ENCODE assay signal across 8 mouse cellular contexts in genomic region chr2:31140772-31141073, GRCm38 (mm10). TPM values are rescaled to one million over a fixed set of nuclear protein-coding genes. Genes with fewer than 3 reads are reported as not detected.
DNase-seq lines count a peak whose midpoint lies in the region; ATAC-seq and TF ChIP-seq lines count a peak whose summit lies in the region.

No protein-coding gene starts in this region.

- H3K9me3 ChIP-seq in erythroblast, embryonic 14.5 days (ENCODE audit: control insufficient read depth, low read length): no peaks in the 10 kb centered on the region
- H3K9me3 ChIP-seq in liver, embryonic 12.5 days (replicated peaks): no peaks in the 10 kb centered on the region
- H3K9me3 ChIP-seq in stomach, postnatal 0 days (ENCODE audit: control insufficient read depth, low read length): no peaks in the 10 kb centered on the region

- DNase-seq in thymus, postnatal 4 days: peak; percentile 45
- DNase-seq in thymus, postnatal 10 days (ENCODE audit: low spot score in 2 of 2): no peak
- no peak for DNase-seq in stomach, postnatal 0 days (ENCODE audit: low spot score)
- DNase-seq in cerebellum, postnatal 36 days: no peak
- no peak for DNase-seq in thymus, adult 18-20 months

- no peak for ATAC-seq in erythroblast, adult 5-6 weeks (replicated peaks; ENCODE audit: low FRiP score, poor library complexity, severe bottlenecking)
- ATAC-seq in liver, embryonic 12.5 days: no peak
- ATAC-seq in stomach, postnatal 0 days (ENCODE audit: low FRiP score, low TSS enrichment): no peak; the same call in 1 of the 2 replicates

- peaks cover 28% of the 10 kb centered on the region for H3K4me1 ChIP-seq in erythroblast, embryonic 14.5 days (ENCODE audit: control insufficient read depth)
- H3K4me1 ChIP-seq in liver, embryonic 12.5 days: peaks cover 80% of the 10 kb centered on the region
- H3K4me1 ChIP-seq in stomach, postnatal 0 days (replicated peaks; ENCODE audit: control insufficient read depth, insufficient read depth): no peaks in the 10 kb centered on the region

- peak overlapping the region; percentile 72 for H3K4me3 ChIP-seq in erythroblast, embryonic 14.5 days (replicated peaks)
- H3K4me3 ChIP-seq in liver, embryonic 12.5 days: peak overlapping the region; percentile 81
- H3K4me3 ChIP-seq in stomach, postnatal 0 days (ENCODE audit: low read depth, low read length): peak overlapping the region; percentile 98

- no peak overlapping the region for H3K27ac ChIP-seq in liver, embryonic 12.5 days
- peak overlapping the region; percentile 88 for H3K27ac ChIP-seq in stomach, postnatal 0 days (replicated peaks)

- H3K4me2 ChIP-seq in liver, embryonic 12.5 days: peak overlapping the region; percentile 99
- peak overlapping the region; percentile 82 for H3K4me2 ChIP-seq in stomach, postnatal 0 days (replicated peaks; ENCODE audit: low read depth)

- no peak for TF ChIP-seq EP300 in stomach, postnatal 0 days (optimal IDR thresholded peaks at IDR 0.05)

- TF ChIP-seq CTCF in stomach, postnatal 0 days (IDR thresholded peaks at IDR 0.05; ENCODE audit: low read depth): no peak

- H3K9ac ChIP-seq in liver, embryonic 12.5 days: peak overlapping the region; percentile 84
- H3K9ac ChIP-seq in stomach, postnatal 0 days (ENCODE audit: low read length): peak overlapping the region; percentile 96

- WGBS in liver, embryonic 12.5 days (ENCODE audit: insufficient replicate concordance): 6% methylated on average over 10 of the region's 10 CpGs
- 7% methylated on average over 10 of the region's 10 CpGs for WGBS in stomach, postnatal 0 days

- peaks cover 39% of the 10 kb centered on the region for H3K27me3 ChIP-seq in erythroblast, embryonic 14.5 days (ENCODE audit: control insufficient read depth)
- 0 out of 2 replicates have a peak, but pooled peaks cover 4% of the 10 kb centered on the region for H3K27me3 ChIP-seq in liver, embryonic 12.5 days (replicated peaks)
- no peaks in the 10 kb centered on the region for H3K27me3 ChIP-seq in stomach, postnatal 0 days (ENCODE audit: control insufficient read depth, insufficient read depth, low read length)

- H3K36me3 ChIP-seq in erythroblast, embryonic 14.5 days (ENCODE audit: control insufficient read depth): no peaks in the 10 kb centered on the region
- no peaks in the 10 kb centered on the region for H3K36me3 ChIP-seq in liver, embryonic 12.5 days
- H3K36me3 ChIP-seq in stomach, postnatal 0 days (ENCODE audit: control insufficient read depth, insufficient read depth, low read length): no peaks in the 10 kb centered on the region

RNA-seq across cellular contexts. Expression of gene Fnbp1, which starts 1.1 kb away (rescaled TPM):
- polyA plus RNA-seq in erythroblast, embryonic 14.5 days (2012): 0.10 and 0.15 TPM in 2 replicates
- total RNA-seq in erythroblast, adult 5-6 weeks (2015; ENCODE audit: low replicate concordance): 15.5 and 20.4 TPM in 2 replicates
- total RNA-seq in erythroblast, adult 5-6 weeks (2017; ENCODE audit: low replicate concordance): 2.9 and 6.1 TPM in 2 replicates
- polyA plus RNA-seq in liver, embryonic 12.5 days (2016; fragmentation: Nextera tagmentation; extraction: Ambion mirVana): 11.1 and 11.4 TPM in 2 replicates
- 15.7 and 16.3 TPM in 2 replicates for polyA plus RNA-seq in stomach, postnatal 0 days (2015; fragmentation: Nextera tagmentation; extraction: Ambion mirVana)

RNA-seq across cellular contexts. Expression of gene Gpr107, which starts 11.4 kb away (rescaled TPM):
- 0.36 and 1.2 TPM in 2 replicates for polyA plus RNA-seq in erythroblast, embryonic 14.5 days (2012)
- 2.5 and 10.7 TPM in 2 replicates for total RNA-seq in erythroblast, adult 5-6 weeks (2015; ENCODE audit: low replicate concordance)
- total RNA-seq in erythroblast, adult 5-6 weeks (2017; ENCODE audit: low replicate concordance): 11.7 TPM in 2 replicates
- 18.8 and 19.3 TPM in 2 replicates for polyA plus RNA-seq in liver, embryonic 12.5 days (2016; fragmentation: Nextera tagmentation; extraction: Ambion mirVana)
- polyA plus RNA-seq in stomach, postnatal 0 days (2015; fragmentation: Nextera tagmentation; extraction: Ambion mirVana): 23.7 and 25.4 TPM in 2 replicates

Comparison
In these comparisons a context has a peak if more than half of its experiments do, and no peak if none do; other contexts are left out.
1. RNA of gene Fnbp1, which starts 1.1 kb away (polyA plus RNA-seq): 15.7 to 16.3 TPM in stomach, postnatal 0 days and 11.1 to 11.4 TPM in liver, embryonic 12.5 days; 0.10 to 0.15 TPM in erythroblast, embryonic 14.5 days; every median in the first group is over 10 times any median in the second.
2. Peak in every context shown above with its lines, with median percentiles within 50 percentile points of each other: H3K4me3 ChIP-seq.